Mouse (Mus musculus) embryonic facial prominence, embryonic 13.5 days (tissue): ENCODE results near the gene Polm. TPM values are rescaled to one million over a fixed set of nuclear protein-coding genes. Genes with fewer than 3 reads are reported as not detected.

Experiments used
- ATAC-seq: fragments of 200-750 bp; cut with Nextera tagmentation; 2 replicates; pipeline ENCODE4 v1.8.0; 2017; ENCODE audit warnings: low read depth; ENCODE audit not compliant: insufficient number of reproducible peaks, insufficient read depth, low FRiP score, low TSS enrichment
- H3K27ac ChIP-seq: fragments of 300-500 bp; sonication (generic); 2 replicates; pipeline ENCODE4 v1.5.1; 2015; ENCODE audit warnings: moderate library complexity, mild to moderate bottlenecking, inconsistent platforms
- H3K27me3 ChIP-seq: fragments of 300-500 bp; sonication (generic); 2 replicates; pipeline ENCODE4 v1.6.1; 2015; ENCODE audit warnings: mild to moderate bottlenecking, inconsistent platforms
- H3K36me3 ChIP-seq: fragments of 300-500 bp; sonication (generic); 2 replicates; pipeline ENCODE4 v1.6.1; 2015; ENCODE audit warnings: mild to moderate bottlenecking, inconsistent platforms
- H3K4me1 ChIP-seq: fragments of 300-500 bp; sonication (generic); 2 replicates; pipeline ENCODE4 v1.6.1; 2015; ENCODE audit warnings: inconsistent platforms
- H3K4me2 ChIP-seq: fragments of 300-500 bp; sonication (generic); 2 replicates; pipeline ENCODE4 v1.6.1; 2015; ENCODE audit warnings: moderate library complexity, mild to moderate bottlenecking, inconsistent platforms
- H3K4me3 ChIP-seq: fragments of 300-500 bp; sonication (generic); 2 replicates; pipeline ENCODE4 v1.5.1; 2015; ENCODE audit warnings: mild to moderate bottlenecking, inconsistent platforms
- H3K9ac ChIP-seq: fragments of 300-500 bp; sonication (generic); 2 replicates; pipeline ENCODE4 v1.6.1; 2015; ENCODE audit warnings: mild to moderate bottlenecking, inconsistent platforms
- H3K9me3 ChIP-seq: fragments of 300-500 bp; sonication (generic); 2 replicates; pipeline ENCODE4 v1.6.1; 2016; ENCODE audit warnings: inconsistent platforms
- WGBS: fragments of 180-500 bp; shearing (Covaris S2); methylation state at CpG from one replicate; pipeline ENCODE4 v1.1.7; 2015; ENCODE audit warnings: mixed read lengths; 5-methylcytosine and 5-hydroxymethylcytosine counted together
- polyA plus RNA-seq: library from polyadenylated mRNA; unstranded; fragments of >200 nt; fragmentation: Nextera tagmentation; extraction: Ambion mirVana; gene quantifications from 2 replicates; pipeline ENCODE4 v1.2.1, GENCODE M21; 2015

Polm gene
- polyA plus RNA-seq, 1 experiment from 2014 or later = 11.4 TPM

- no peaks in the 10 kb centered on the region for H3K4me1 ChIP-seq
- H3K9ac ChIP-seq = no peak overlapping the region
- no peaks in the 10 kb centered on the region for H3K9me3 ChIP-seq
- peaks cover 89% of the 10 kb centered on the region for H3K36me3 ChIP-seq
- ATAC-seq = no peak
- 95% methylated on average over 16 of the region's 16 CpGs for WGBS
- H3K4me3 ChIP-seq = no peak overlapping the region
- H3K27ac ChIP-seq = no peak overlapping the region
- H3K4me2 ChIP-seq = no peak overlapping the region
- H3K27me3 ChIP-seq = no peaks in the 10 kb centered on the region
These were observed 31.5 kb upstream of the Polm start for GRCm38 (mm10) chr11:5869331-5869730.

GRCm38 (mm10) chr11:5868324-5868723 lies 30.5 kb upstream of the Polm start:
- no peak overlapping the region for H3K9ac ChIP-seq
- ATAC-seq = no peak
- no peaks in the 10 kb centered on the region for H3K9me3 ChIP-seq
- no peak overlapping the region for H3K4me2 ChIP-seq
- no peaks in the 10 kb centered on the region for H3K27me3 ChIP-seq
- 90% methylated on average over 12 of the region's 12 CpGs for whole genome bisulfite sequencing
- peaks cover 85% of the 10 kb centered on the region for H3K36me3 ChIP-seq
- H3K4me3 ChIP-seq = no peak overlapping the region
- no peak overlapping the region for H3K27ac ChIP-seq
- H3K4me1 ChIP-seq = peaks cover under 1% of the 10 kb centered on the region; the same call in 1 of the 2 replicates

GRCm38 (mm10) chr11:5867196-5867595 lies 29.4 kb upstream of the Polm start:
- 73% methylated on average over 2 of the region's 2 CpGs for WGBS
- Histone ChIP-seq H3K27ac (no peak overlapping the region), H3K36me3 (peaks cover 73% of the 10 kb centered on the region), H3K9me3 (no peaks in the 10 kb centered on the region), H3K9ac (no peak overlapping the region), H3K4me1 (peaks cover 12% of the 10 kb centered on the region), H3K4me3 (no peak overlapping the region), H3K4me2 (no peak overlapping the region), H3K27me3 (0 out of 2 replicates have a peak, but pooled peaks cover 7% of the 10 kb centered on the region)
- no peak for ATAC-seq

GRCm38 (mm10) chr11:5862394-5863105 lies 24.7 kb upstream of the Polm start:
- 0 out of 2 replicates have a peak overlapping the region, but pooled peaks have one; percentile 22 for H3K27ac ChIP-seq
- peaks cover 29% of the 10 kb centered on the region for H3K4me1 ChIP-seq
- ATAC-seq = no peak
- peaks cover 34% of the 10 kb centered on the region for H3K27me3 ChIP-seq
- 0 out of 2 replicates have a peak, but pooled peaks cover 2% of the 10 kb centered on the region for H3K9me3 ChIP-seq
- 21% methylated on average over 15 of the region's 15 CpGs for WGBS
- H3K36me3 ChIP-seq = peaks cover 27% of the 10 kb centered on the region
- H3K4me3 ChIP-seq = peak overlapping the region; percentile 53
- peak overlapping the region; percentile 86 for H3K4me2 ChIP-seq
- peak overlapping the region; percentile 77 for H3K9ac ChIP-seq

GRCm38 (mm10) chr11:5861678-5862393 lies 24.0 kb upstream of the Polm start, which contains the start of gene Aebp1:
Gene Aebp1, plus strand, starts transcription at chr11:5861947.
- peaks cover 34% of the 10 kb centered on the region for H3K27me3 ChIP-seq
- peak within 1 kb of the TSS; percentile 77 for H3K9ac ChIP-seq
- peak within 1 kb of the TSS; percentile 53 for H3K4me3 ChIP-seq
- H3K27ac ChIP-seq = 0 out of 2 replicates have a peak within 1 kb of the TSS, but pooled peaks have one; percentile 22
- peaks cover 29% of the 10 kb centered on the region for H3K4me1 ChIP-seq
- peak; percentile 71 for ATAC-seq
- peak within 1 kb of the TSS; percentile 86 for H3K4me2 ChIP-seq
- WGBS = 2% methylated on average over 58 of the region's 59 CpGs
- H3K9me3 ChIP-seq = 0 out of 2 replicates have a peak, but pooled peaks cover 2% of the 10 kb centered on the region
- peaks cover 24% of the 10 kb centered on the region for H3K36me3 ChIP-seq

- WGBS = 69% methylated on average over 6 of the region's 6 CpGs
- Histone ChIP-seq H3K36me3 (peaks cover 18% of the 10 kb centered on the region), H3K4me1 (peaks cover 39% of the 10 kb centered on the region), H3K4me3 (no peak overlapping the region), H3K27me3 (peaks cover 34% of the 10 kb centered on the region), H3K9ac (no peak overlapping the region), H3K4me2 (no peak overlapping the region), H3K27ac (no peak overlapping the region), H3K9me3 (0 out of 2 replicates have a peak, but pooled peaks cover 2% of the 10 kb centered on the region)
- ATAC-seq = no peak
These were observed 22.8 kb upstream of the Polm start for GRCm38 (mm10) chr11:5860639-5861038.

GRCm38 (mm10) chr11:5859883-5860550 lies 22.2 kb upstream of the Polm start:
- H3K36me3 ChIP-seq = peaks cover 12% of the 10 kb centered on the region; the same call in 1 of the 2 replicates
- peaks cover 34% of the 10 kb centered on the region for H3K27me3 ChIP-seq
- H3K27ac ChIP-seq = no peak overlapping the region
- peaks cover 43% of the 10 kb centered on the region for H3K4me1 ChIP-seq
- no peak overlapping the region for H3K9ac ChIP-seq
- no peak for ATAC-seq
- H3K9me3 ChIP-seq = 0 out of 2 replicates have a peak, but pooled peaks cover 2% of the 10 kb centered on the region
- 83% methylated on average over 13 of the region's 13 CpGs for WGBS
- H3K4me2 ChIP-seq = no peak overlapping the region
- H3K4me3 ChIP-seq = no peak overlapping the region

GRCm38 (mm10) chr11:5858723-5859122 lies 20.9 kb upstream of the Polm start:
- H3K9me3 ChIP-seq = 0 out of 2 replicates have a peak, but pooled peaks cover 2% of the 10 kb centered on the region
- H3K4me1 ChIP-seq = peaks cover 43% of the 10 kb centered on the region
- 0 out of 2 replicates have a peak, but pooled peaks cover 2% of the 10 kb centered on the region for H3K36me3 ChIP-seq
- H3K27me3 ChIP-seq = peaks cover 34% of the 10 kb centered on the region
- H3K4me2 ChIP-seq = no peak overlapping the region
- H3K9ac ChIP-seq = no peak overlapping the region
- 86% methylated on average over 1 of the region's 1 CpGs for WGBS
- no peak for ATAC-seq
- H3K4me3 ChIP-seq = no peak overlapping the region
- H3K27ac ChIP-seq = no peak overlapping the region

GRCm38 (mm10) chr11:5856479-5857130 lies 18.8 kb upstream of the Polm start:
- peaks cover 31% of the 10 kb centered on the region for H3K4me1 ChIP-seq
- H3K36me3 ChIP-seq = no peaks in the 10 kb centered on the region
- no peak overlapping the region for H3K4me3 ChIP-seq
- peak overlapping the region; percentile 81 for H3K27ac ChIP-seq
- no peak overlapping the region for H3K9ac ChIP-seq
- H3K4me2 ChIP-seq = no peak overlapping the region
- peaks cover 21% of the 10 kb centered on the region for H3K27me3 ChIP-seq
- 0 out of 2 replicates have a peak, but pooled peaks cover 2% of the 10 kb centered on the region for H3K9me3 ChIP-seq
- 73% methylated on average over 8 of the region's 8 CpGs for WGBS
- ATAC-seq = no peak

- peak; percentile 69; the same call in 1 of the 2 replicates for ATAC-seq
- Histone ChIP-seq H3K27me3 (peaks cover 14% of the 10 kb centered on the region), H3K4me3 (no peak overlapping the region), H3K9ac (0 out of 2 replicates have a peak overlapping the region, but pooled peaks have one; percentile 11), H3K27ac (peak overlapping the region; percentile 81), H3K9me3 (0 out of 2 replicates have a peak, but pooled peaks cover 2% of the 10 kb centered on the region), H3K4me2 (no peak overlapping the region), H3K36me3 (no peaks in the 10 kb centered on the region), H3K4me1 (peaks cover 28% of the 10 kb centered on the region)
- WGBS = 26% methylated on average over 7 of the region's 7 CpGs
These were observed 18.1 kb upstream of the Polm start for GRCm38 (mm10) chr11:5855902-5856301.

- peaks cover 24% of the 10 kb centered on the region for H3K4me1 ChIP-seq
- peak overlapping the region; percentile 81 for H3K27ac ChIP-seq
- no peak overlapping the region for H3K4me2 ChIP-seq
- H3K9ac ChIP-seq = 0 out of 2 replicates have a peak overlapping the region, but pooled peaks have one; percentile 11
- H3K4me3 ChIP-seq = no peak overlapping the region
- peaks cover 10% of the 10 kb centered on the region for H3K27me3 ChIP-seq
- no peaks in the 10 kb centered on the region for H3K36me3 ChIP-seq
- H3K9me3 ChIP-seq = 0 out of 2 replicates have a peak, but pooled peaks cover 2% of the 10 kb centered on the region
- ATAC-seq = no peak
These were observed 17.7 kb upstream of the Polm start for GRCm38 (mm10) chr11:5855481-5855880.
